Mouse (Mus musculus) megakaryocyte, adult 5-6 weeks (primary cell): ENCODE measurements around the gene Pik3ca. TPM values are rescaled to one million over a fixed set of nuclear protein-coding genes. Genes with fewer than 3 reads are reported as not detected.
A peak's percentile ranks its signal among the peaks of the same experiment; 100 is the strongest.

Experiments
- ATAC-seq: 2 replicates; pipeline ENCODE4 v1.8.0; 2016; ENCODE audit warnings: mild to moderate bottlenecking, inconsistent platforms; ENCODE audit not compliant: poor library complexity, severe bottlenecking
- total RNA-seq, 2 experiments: library from RNA; stranded (forward) in 1 of 2; stranded (reverse) in 1 of 2; fragments of 153-499, 151-499 nt in 1 of 2; fragments of 221-1000, 200-1000 nt in 1 of 2; gene quantifications; 2 replicates each; pipeline versions ENCODE4 v1.2.3 to v1.2.4; 2015 to 2017

The Pik3ca gene
- total RNA-seq, 2 experiments from 2014 or later: 25.0 to 32.4 TPM

GRCm38 (mm10) chr3:32437820-32438219 lies 40.3 kb downstream of the Pik3ca start:
- no peak for ATAC-seq

- ATAC-seq: no peak
Observed at GRCm38 (mm10) chr3:32438716-32439115, 41.2 kb downstream of the Pik3ca start.

- no peak for ATAC-seq
Observed at GRCm38 (mm10) chr3:32441710-32442109, 44.2 kb downstream of the Pik3ca start.

GRCm38 (mm10) chr3:32454329-32455021 lies 57.0 kb downstream of the Pik3ca start:
- no peak for ATAC-seq

GRCm38 (mm10) chr3:32459777-32460176 lies 62.3 kb downstream of the Pik3ca start:
- ATAC-seq: 0 out of 2 replicates have a peak, but pooled peaks have one; percentile 33

- no peak for ATAC-seq
Observed at GRCm38 (mm10) chr3:32467321-32467720, 69.8 kb downstream of the Pik3ca start.

GRCm38 (mm10) chr3:32468411-32468810 lies 70.9 kb downstream of the Pik3ca start:
- ATAC-seq: no peak

GRCm38 (mm10) chr3:32470449-32470848 lies 73.0 kb downstream of the Pik3ca start:
- ATAC-seq: no peak

- ATAC-seq: no peak
Observed at GRCm38 (mm10) chr3:32471098-32471497, 73.6 kb downstream of the Pik3ca start.

GRCm38 (mm10) chr3:32472191-32472900 lies 74.9 kb downstream of the Pik3ca start:
- no peak for ATAC-seq

- ATAC-seq: no peak
Observed at GRCm38 (mm10) chr3:32473184-32473583, 75.7 kb downstream of the Pik3ca start.

GRCm38 (mm10) chr3:32479961-32480360 lies 82.5 kb downstream of the Pik3ca start:
- ATAC-seq: no peak

- no peak for ATAC-seq
Observed at GRCm38 (mm10) chr3:32483035-32483434, 85.6 kb downstream of the Pik3ca start.

GRCm38 (mm10) chr3:32486543-32486942 lies 89.1 kb downstream of the Pik3ca start:
- ATAC-seq: no peak

GRCm38 (mm10) chr3:32488172-32488571 lies 90.7 kb downstream of the Pik3ca start:
- ATAC-seq: no peak

GRCm38 (mm10) chr3:32490076-32490927 lies 92.8 kb downstream of the Pik3ca start:
- ATAC-seq: no peak

GRCm38 (mm10) chr3:32490928-32491315 lies 93.5 kb downstream of the Pik3ca start:
- ATAC-seq: no peak

- no peak for ATAC-seq
Observed at GRCm38 (mm10) chr3:32492097-32493090, 94.9 kb downstream of the Pik3ca start, which contains the start of gene Kcnmb3. TSS of gene Kcnmb3 (minus strand) at chr3:32492231.

- no peak for ATAC-seq
Observed at GRCm38 (mm10) chr3:32494387-32495087, 97.1 kb downstream of the Pik3ca start.
